Mouse (Mus musculus): ENCODE measurements around the gene Pdrg1. TPM values are rescaled to one million over a fixed set of nuclear protein-coding genes. Genes with fewer than 3 reads are reported as not detected.

Gene Pdrg1
- 179 and 180 TPM in 2 replicates for polyA plus RNA-seq (2012; rRNA removed)

DNA sequence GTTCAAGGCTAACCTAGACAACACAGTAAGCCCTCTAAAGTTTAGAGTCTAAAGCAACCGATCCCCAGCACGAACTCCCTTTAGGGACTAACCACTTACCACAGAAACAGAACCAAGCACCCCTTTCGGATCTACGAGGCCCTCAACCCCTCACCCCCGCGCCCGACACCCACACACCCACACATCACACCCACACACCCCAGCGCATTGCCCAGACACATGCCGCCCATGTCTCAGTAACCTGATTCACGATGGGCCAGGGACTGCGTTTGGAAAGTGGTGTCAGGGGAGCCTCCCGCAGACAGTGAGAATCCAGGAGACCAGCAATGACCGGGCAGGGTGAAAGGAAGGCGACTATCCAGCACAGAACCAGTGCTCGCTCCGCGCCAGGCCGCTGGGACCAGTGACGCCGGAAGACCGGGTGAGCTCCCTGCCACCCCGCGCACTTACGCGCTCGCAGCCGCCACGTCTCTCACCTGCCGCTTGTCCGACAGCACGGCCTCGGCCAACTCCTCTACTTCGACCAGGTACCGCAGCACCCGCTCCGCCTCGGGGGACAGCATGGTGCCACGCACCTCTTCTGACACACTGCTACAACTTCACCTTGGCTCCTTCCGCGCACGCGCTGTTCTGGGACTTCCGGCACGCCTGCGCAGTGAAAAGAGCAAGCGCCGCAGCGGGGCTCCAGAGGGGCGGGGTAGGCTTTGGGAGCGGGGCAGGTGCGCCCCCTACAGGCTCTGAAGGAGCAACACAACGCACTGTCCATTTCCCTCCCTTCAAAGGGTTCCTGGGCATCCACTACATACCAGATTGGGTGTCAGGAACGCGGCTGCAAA lies at the start of gene Pdrg1:
Gene Pdrg1, minus strand, starts transcription at position 670 of the 836 bp plus-strand sequence.

DNA sequence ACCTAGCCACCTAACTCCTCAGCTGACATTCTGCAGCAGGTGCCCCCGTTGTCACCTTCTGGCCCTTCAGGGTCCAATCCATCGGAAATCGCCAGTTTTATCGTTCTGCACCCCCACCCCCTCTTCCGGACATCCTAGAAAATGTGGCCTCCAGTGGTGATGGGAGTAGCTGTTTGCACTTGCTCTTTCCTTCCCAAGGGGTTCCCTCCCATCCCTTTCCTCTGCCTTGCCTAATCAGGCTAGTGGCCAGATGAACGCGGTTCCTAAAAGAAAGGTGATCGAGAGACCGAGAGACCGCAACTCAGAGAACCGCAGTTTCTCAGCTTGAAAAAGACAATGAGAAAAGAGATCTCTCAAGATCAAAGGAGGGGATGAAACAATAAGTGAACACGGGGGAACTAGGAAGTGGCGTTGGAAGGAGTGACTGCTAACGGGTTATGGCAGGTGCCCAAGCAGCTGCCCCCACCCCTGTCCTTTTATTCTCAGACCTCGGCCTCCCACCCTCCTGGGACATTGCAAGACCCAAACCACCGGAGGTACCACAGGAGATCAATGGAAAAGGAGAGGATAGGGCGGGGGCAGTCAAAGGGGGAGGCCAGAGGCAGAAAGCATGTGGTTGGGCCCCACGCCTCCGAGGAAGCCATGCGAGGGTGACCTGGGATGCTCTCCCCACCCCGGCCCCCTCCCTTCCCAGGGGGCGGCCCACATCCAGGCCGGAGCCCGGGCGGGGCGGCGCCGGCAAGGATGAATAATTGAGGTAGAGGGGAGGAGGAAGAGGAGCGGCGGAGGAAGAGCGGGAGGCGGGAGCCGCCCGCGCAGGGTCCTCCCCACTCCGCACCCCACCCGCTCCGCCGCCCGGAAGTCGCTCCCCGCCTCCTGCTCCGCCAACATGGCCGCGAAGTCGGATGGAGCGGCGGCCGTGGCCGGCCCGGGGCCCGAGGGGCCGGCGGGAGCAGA lies 16.2 kb upstream of the Pdrg1 start, which contains the start of gene Xkr7:
Gene Xkr7, plus strand, starts transcription at position 727 of the 957 bp plus-strand sequence.

GRCm38 (mm10) chr2:152962091-152962793 lies 53.0 kb downstream of the Pdrg1 start, which contains the start of gene Ttll9:
Gene Ttll9 (plus strand): TSS chr2:152962485.

Other genes starting within 250 kb of the Pdrg1 start
- gene Bcl2l1, start 183.7 kb downstream of the Pdrg1 start, polyA plus RNA-seq (2012; rRNA removed): 91.7 and 101 TPM in 2 replicates
- 11.6 and 12.9 TPM in 2 replicates for gene Tpx2, start 167.5 kb downstream of the Pdrg1 start, polyA plus RNA-seq (2012; rRNA removed)
- 0.05 and 0.56 TPM in 2 replicates for gene Mylk2, start 104.1 kb downstream of the Pdrg1 start, polyA plus RNA-seq (2012; rRNA removed)
- 3.5 TPM in 2 replicates for gene Foxs1, start 82.2 kb downstream of the Pdrg1 start, polyA plus RNA-seq (2012; rRNA removed)
- 29.4 and 31.8 TPM in 2 replicates for gene Dusp15, start 63.7 kb downstream of the Pdrg1 start, polyA plus RNA-seq (2012; rRNA removed)
- gene Ttll9, start 52.9 kb downstream of the Pdrg1 start, polyA plus RNA-seq (2012; rRNA removed): 6.4 and 7.7 TPM in 2 replicates
- 10.2 and 10.7 TPM in 2 replicates for gene Xkr7, start 16.4 kb upstream of the Pdrg1 start, polyA plus RNA-seq (2012; rRNA removed)
- 8.0 and 9.5 TPM in 2 replicates for gene Ccm2l, start 50.5 kb upstream of the Pdrg1 start, polyA plus RNA-seq (2012; rRNA removed)
- gene Hck, start 93.0 kb upstream of the Pdrg1 start, polyA plus RNA-seq (2012; rRNA removed): 4.9 and 6.5 TPM in 2 replicates
- 53.8 and 57.1 TPM in 2 replicates for gene Tm9sf4, start 145.9 kb upstream of the Pdrg1 start, polyA plus RNA-seq (2012; rRNA removed)
- gene Tspyl3, start 210.0 kb upstream of the Pdrg1 start, polyA plus RNA-seq (2012; rRNA removed): 47.1 and 48.3 TPM in 2 replicates
- gene Plagl2, start 226.0 kb upstream of the Pdrg1 start, polyA plus RNA-seq (2012; rRNA removed): 5.0 and 5.1 TPM in 2 replicates
- 19.0 and 19.2 TPM in 2 replicates for gene Pofut1, start 226.1 kb upstream of the Pdrg1 start, polyA plus RNA-seq (2012; rRNA removed)

Measured in central nervous system, embryonic 18 days (tissue).